Mouse (Mus musculus): ENCODE results near the gene Larp1.

Gene Larp1

DNA sequence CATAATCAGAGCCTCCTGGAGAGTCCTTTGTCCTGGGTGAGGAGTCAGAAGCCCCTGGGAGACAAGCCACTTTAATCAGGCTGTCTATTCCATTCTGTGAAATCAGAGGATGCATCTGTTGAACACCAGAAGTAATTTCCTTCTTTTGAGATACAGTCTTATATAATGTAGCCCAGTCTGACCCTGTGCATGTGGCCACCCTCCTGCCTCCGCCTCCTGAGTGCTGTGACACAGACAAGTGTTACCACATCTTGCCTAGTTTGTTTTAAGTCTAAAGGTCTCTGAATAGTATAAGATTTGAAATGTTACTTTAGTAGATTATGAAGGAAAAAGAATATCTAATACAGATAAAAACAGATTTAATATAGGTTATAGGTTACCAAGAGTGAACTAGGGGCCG lies 91.1 kb downstream of the Larp1 start:
- DNase-seq (ENCODE audit: low read depth) = no peak

DNA sequence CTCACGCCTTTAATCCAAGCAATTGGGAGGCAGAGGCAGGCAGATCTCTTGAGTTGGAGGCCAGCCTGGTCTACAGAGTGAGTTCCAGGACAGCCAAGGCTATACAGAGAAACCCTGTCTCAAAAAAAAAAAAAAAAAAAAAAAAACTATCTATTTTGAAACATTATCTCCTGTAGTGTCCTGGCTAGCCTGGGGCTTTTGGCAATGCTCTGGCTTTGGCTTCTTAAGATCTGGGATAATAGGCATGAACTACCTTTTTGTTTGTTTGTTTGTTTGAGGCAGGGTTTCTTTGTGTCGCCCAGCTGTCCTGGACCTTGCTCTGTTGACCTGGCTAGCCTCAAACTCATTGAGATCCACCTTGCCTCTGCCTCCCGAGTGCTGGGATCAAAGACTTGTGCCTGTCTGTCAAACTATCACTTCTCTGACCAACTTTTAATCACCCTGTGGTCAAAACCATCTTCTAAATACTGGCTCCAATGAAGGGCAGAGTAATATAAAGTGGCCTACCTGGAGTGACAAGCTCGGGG lies 92.4 kb downstream of the Larp1 start:
- DNase-seq (ENCODE audit: low read depth) = no peak

DNA sequence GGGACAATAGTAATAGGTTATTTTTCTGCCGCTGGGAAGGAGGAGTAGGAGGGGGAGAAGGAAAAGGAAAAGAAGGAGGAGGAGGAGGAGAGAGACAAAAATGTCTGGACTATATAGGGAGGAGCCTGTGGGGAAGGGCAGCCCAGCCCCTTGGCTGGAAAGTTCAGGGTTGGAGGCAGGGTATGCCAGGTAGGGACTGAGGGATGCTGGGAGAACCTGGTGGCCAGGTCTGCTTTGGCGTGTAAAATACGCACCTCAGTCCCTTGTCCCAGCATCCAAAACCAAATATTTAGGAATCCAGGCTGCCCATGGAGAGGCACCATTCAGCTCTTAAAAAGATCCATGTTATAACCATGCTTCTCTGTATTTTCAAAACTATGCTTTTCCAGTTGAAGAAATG lies 93.3 kb downstream of the Larp1 start:
- DNase-seq (ENCODE audit: low read depth) = no peak

DNA sequence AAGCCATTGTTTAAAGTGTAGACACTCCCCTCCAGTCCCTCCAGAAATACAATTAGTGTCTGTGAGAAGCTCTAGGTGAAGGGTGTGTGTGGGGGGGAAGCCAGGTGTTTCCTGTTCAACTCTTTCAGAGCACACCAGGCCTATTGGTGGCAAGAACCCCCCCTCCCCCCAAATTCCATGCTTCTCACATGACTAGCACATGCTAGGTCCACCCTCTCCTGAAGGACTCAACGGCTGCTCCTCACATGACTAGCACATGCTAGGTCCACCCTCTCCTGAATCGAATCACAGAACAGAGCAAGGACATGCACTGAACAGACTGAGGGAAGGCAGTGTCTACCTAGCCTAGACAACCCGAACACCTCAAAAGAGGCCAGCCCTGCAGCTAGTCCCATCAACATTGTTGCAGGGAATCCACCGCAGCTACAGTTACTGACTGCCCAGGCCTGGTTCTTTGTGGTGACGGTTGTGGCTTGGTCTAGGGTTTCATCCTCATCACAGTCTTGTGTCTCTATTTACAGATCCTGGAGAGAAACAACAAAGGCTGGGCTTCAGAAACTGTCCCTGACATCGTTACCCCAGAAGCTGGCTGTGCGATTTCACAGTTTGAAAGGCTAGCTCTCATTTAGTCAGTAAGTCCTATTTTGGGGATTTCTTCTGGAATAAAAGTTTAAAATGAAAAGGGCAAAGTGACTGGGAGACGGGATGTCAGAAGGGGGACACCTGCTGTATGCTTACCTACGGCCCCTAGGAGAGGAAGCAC lies 93.9 kb downstream of the Larp1 start:
- DNase-seq (ENCODE audit: low read depth) = no peak

DNA sequence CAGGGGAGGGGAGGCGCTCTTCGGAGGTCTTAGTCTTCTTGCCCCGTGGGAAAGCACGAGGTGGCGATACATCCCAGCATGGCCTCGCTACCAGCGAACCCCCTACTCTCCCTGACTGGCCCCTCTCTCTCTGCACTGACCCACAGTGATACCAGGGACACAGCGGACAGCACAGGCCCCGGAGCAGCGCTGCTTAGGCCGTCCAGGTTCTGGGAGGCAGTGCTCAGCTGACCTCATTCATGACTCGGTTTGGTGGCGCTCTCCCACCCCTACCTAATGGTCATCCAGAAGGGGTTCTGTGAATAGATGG lies 94.4 kb downstream of the Larp1 start:
- no peak for DNase-seq (ENCODE audit: low read depth)

DNA sequence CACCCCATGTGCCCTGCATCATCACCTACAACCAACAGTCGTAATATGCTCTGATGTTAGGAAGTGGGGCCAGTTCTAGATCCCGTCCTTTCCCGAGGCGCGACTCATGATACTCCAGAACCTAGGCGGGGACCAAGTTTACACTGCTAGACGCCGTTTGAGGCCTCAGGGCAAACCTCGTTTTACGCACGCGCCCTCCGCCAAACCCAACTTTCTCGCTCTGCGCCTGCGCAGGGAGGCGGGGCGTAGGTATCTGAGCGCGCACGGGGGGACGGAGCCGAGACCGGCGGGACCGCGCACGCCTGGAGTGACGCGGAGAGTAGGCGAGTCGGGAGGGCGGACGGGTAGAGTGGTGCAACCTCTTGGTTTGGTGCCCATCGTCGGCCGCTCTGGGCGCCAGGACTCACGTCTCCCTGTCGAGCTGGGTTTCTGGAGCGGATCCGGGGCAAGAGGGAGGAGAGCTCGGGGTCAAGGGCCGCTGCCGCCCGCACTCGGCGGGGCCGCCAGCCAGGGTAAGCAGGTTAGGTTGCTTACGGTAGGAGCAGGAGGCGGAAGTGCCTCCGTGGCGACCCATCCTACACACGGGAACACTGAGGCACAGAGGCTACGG lies 94.9 kb downstream of the Larp1 start, which contains the start of gene Cnot8:
Cnot8 (plus strand) TSS at position 457 of the 610 bp plus-strand sequence.
- DNase-seq (ENCODE audit: low read depth) = peak; percentile 98

DNA sequence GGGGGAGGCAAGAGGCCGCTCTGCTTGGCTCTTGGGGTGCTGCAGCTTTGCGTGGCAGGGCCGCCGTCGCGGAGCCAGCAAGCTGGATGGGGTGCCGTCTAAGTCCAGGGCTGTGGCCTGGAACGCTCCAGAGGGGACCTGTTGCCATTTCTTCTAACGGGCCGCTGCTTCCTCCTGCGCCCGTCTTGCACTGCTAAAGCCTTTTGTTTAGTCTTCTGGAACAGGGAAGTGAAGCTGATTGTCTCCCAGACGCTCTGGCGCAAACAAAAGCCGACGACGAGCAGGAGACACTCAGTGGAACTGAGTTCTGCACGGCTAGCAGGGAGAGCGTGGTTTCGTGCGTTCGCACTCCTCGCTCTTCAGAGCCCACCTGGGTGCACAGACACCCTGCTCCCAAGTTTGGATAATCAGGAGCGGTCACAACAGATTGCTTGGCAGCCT lies 95.5 kb downstream of the Larp1 start:
- no peak for DNase-seq (ENCODE audit: low read depth)

DNA sequence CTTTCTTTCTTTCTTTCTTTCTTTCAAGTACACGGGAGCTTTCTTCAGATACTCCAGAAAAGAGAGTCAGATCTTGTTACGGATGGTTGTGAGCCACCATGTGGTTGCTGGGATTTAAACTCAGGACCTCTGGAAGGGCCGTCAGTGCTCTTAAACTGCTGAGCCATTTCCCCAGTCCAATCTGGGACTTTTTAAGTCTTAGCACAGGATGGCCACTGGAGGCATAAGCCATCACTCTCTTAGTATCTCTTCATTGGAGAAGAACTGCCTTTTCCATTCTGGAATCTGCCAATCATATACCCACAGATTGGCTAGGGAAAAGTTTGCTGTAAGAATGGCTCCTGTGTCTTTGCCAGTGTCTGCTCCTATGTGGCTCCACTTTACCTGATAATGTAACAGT lies 98.1 kb downstream of the Larp1 start:
- DNase-seq (ENCODE audit: low read depth) = no peak

DNA sequence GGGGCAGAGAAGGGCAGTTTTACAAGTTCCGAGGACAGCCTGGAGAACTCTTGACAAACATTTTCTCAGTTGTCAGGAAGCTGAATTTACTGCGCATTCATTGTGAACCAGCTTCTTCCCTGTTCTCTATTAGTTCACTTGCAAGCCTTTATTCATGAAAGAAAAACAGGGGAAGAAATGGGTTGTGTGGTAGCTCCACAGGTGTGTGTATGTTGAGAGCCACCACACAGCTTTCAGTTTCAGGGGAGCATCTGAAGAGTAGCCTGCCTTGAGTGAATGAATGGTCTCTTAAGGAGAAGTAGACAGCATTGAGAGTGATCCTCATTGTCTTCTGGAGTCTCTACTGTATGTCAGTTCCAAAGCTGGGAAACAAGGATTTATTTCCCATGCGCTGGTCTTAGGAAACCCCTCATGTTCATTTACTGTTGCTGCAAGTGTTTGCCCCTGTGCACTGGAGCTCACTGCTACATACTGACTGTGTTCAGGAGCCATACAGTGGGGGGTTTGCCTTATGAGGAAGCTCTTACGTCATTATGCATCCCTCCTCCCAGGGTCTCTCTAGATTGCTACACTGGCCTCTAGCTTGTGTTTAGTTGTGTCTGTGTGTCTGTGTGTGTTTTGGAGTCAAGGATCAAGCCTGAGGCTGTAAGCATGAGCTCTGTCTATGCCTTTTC lies 98.9 kb downstream of the Larp1 start:
- DNase-seq (ENCODE audit: low read depth) = no peak

All from c-Kit-positive CD71-positive TER-119-negative erythroid progenitor cells, embryonic 14.5 days (primary cell).